Mouse (Mus musculus): ENCODE data around the gene Tmem231. TPM values are rescaled to one million over a fixed set of nuclear protein-coding genes. Genes with fewer than 3 reads are reported as not detected.

The Tmem231 gene
- 1.9 and 2.1 TPM in 2 replicates for polyA plus RNA-seq (2015; fragmentation: Nextera tagmentation; extraction: Ambion mirVana)

GRCm38 (mm10) chr8:111933348-111934076 is at the start of gene Tmem231:
TSS of gene Tmem231 (minus strand) at chr8:111933881.
- peak within 1 kb of the TSS; percentile 75 for H3K9ac ChIP-seq
- H3K27ac ChIP-seq (replicated peaks), result peak within 1 kb of the TSS; percentile 84
- no peaks in the 10 kb centered on the region for H3K9me3 ChIP-seq (replicated peaks)
- ATAC-seq (ENCODE audit: insufficient read depth), result peak; percentile 87
- 0 out of 2 replicates have a peak, but pooled peaks cover 8% of the 10 kb centered on the region for H3K27me3 ChIP-seq
- H3K36me3 ChIP-seq (replicated peaks), result no peaks in the 10 kb centered on the region
- 2% methylated on average over 53 of the region's 53 CpGs for WGBS (ENCODE audit: insufficient replicate concordance)
- peak within 1 kb of the TSS; percentile 74 for H3K4me3 ChIP-seq (replicated peaks)
- peak within 1 kb of the TSS; percentile 93 for H3K4me2 ChIP-seq
- peaks cover 59% of the 10 kb centered on the region for H3K4me1 ChIP-seq (replicated peaks)

- Histone ChIP-seq H3K9me3 (replicated peaks) (no peaks in the 10 kb centered on the region), H3K4me2 (no peak overlapping the region), H3K27ac (replicated peaks) (no peak overlapping the region), H3K36me3 (replicated peaks) (peaks cover 33% of the 10 kb centered on the region), H3K4me3 (replicated peaks) (no peak overlapping the region), H3K9ac (no peak overlapping the region), H3K4me1 (replicated peaks) (peaks cover 8% of the 10 kb centered on the region), H3K27me3 (no peaks in the 10 kb centered on the region)
- ATAC-seq (ENCODE audit: insufficient read depth), result no peak
- 69% methylated on average over 7 of the region's 7 CpGs for WGBS (ENCODE audit: insufficient replicate concordance)
Measured at GRCm38 (mm10) chr8:111982116-111982515, 48.4 kb upstream of the Tmem231 start.

- WGBS (ENCODE audit: insufficient replicate concordance), result 73% methylated on average over 10 of the region's 10 CpGs
- H3K4me2 ChIP-seq, result peak overlapping the region; percentile 36
Measured at GRCm38 (mm10) chr8:111978147-111978546, 44.5 kb upstream of the Tmem231 start.

GRCm38 (mm10) chr8:111976326-111976725 is 42.6 kb upstream of the Tmem231 start:
- H3K4me3 ChIP-seq (replicated peaks), result no peak overlapping the region
- H3K9ac ChIP-seq, result no peak overlapping the region
- H3K4me1 ChIP-seq (replicated peaks), result peaks cover 19% of the 10 kb centered on the region
- H3K36me3 ChIP-seq (replicated peaks), result peaks cover 26% of the 10 kb centered on the region
- WGBS (ENCODE audit: insufficient replicate concordance), result 66% methylated on average over 2 of the region's 2 CpGs
- H3K27me3 ChIP-seq, result no peaks in the 10 kb centered on the region
- no peak overlapping the region for H3K4me2 ChIP-seq
- H3K9me3 ChIP-seq (replicated peaks), result no peaks in the 10 kb centered on the region
- no peak for ATAC-seq (ENCODE audit: insufficient read depth)
- H3K27ac ChIP-seq (replicated peaks), result no peak overlapping the region

More at GRCm38 (mm10) chr8:111978147-111978546, 44.5 kb upstream of the Tmem231 start:
- no peaks in the 10 kb centered on the region for H3K27me3 ChIP-seq
- ATAC-seq (ENCODE audit: insufficient read depth), result 0 out of 2 replicates have a peak, but pooled peaks have one; percentile 24
- H3K4me3 ChIP-seq (replicated peaks), result no peak overlapping the region
- H3K9ac ChIP-seq, result no peak overlapping the region
- peaks cover 19% of the 10 kb centered on the region for H3K4me1 ChIP-seq (replicated peaks)
- H3K36me3 ChIP-seq (replicated peaks), result peaks cover 27% of the 10 kb centered on the region
- H3K9me3 ChIP-seq (replicated peaks), result no peaks in the 10 kb centered on the region
- peak overlapping the region; percentile 38; the same call in 1 of the 2 replicates for H3K27ac ChIP-seq (replicated peaks)

- no peak for ATAC-seq (ENCODE audit: insufficient read depth)
- Histone ChIP-seq H3K9ac (no peak overlapping the region), H3K4me3 (replicated peaks) (no peak overlapping the region), H3K36me3 (replicated peaks) (peaks cover 29% of the 10 kb centered on the region), H3K9me3 (replicated peaks) (no peaks in the 10 kb centered on the region), H3K4me1 (replicated peaks) (peaks cover 19% of the 10 kb centered on the region), H3K27ac (replicated peaks) (no peak overlapping the region), H3K27me3 (no peaks in the 10 kb centered on the region), H3K4me2 (no peak overlapping the region)
- 73% methylated on average over 2 of the region's 2 CpGs for WGBS (ENCODE audit: insufficient replicate concordance)
Measured at GRCm38 (mm10) chr8:111975706-111976105, 42.0 kb upstream of the Tmem231 start.

- no peak for ATAC-seq (ENCODE audit: insufficient read depth)
- H3K27ac ChIP-seq (replicated peaks), result no peak overlapping the region
- 87% methylated on average over 12 of the region's 12 CpGs for WGBS (ENCODE audit: insufficient replicate concordance)
- peaks cover 17% of the 10 kb centered on the region for H3K4me1 ChIP-seq (replicated peaks)
- H3K9ac ChIP-seq, result no peak overlapping the region
- no peaks in the 10 kb centered on the region for H3K9me3 ChIP-seq (replicated peaks)
- no peaks in the 10 kb centered on the region for H3K27me3 ChIP-seq
- no peak overlapping the region for H3K4me2 ChIP-seq
- peaks cover 29% of the 10 kb centered on the region for H3K36me3 ChIP-seq (replicated peaks)
- H3K4me3 ChIP-seq (replicated peaks), result no peak overlapping the region
Measured at GRCm38 (mm10) chr8:111974138-111974537, 40.5 kb upstream of the Tmem231 start.

- H3K36me3 ChIP-seq (replicated peaks), result peaks cover 16% of the 10 kb centered on the region
- H3K9ac ChIP-seq, result no peak overlapping the region
- no peak overlapping the region for H3K4me2 ChIP-seq
- ATAC-seq (ENCODE audit: insufficient read depth), result no peak
- H3K4me1 ChIP-seq (replicated peaks), result peaks cover 7% of the 10 kb centered on the region; the same call in 1 of the 2 replicates
- no peaks in the 10 kb centered on the region for H3K9me3 ChIP-seq (replicated peaks)
- no peaks in the 10 kb centered on the region for H3K27me3 ChIP-seq
- 67% methylated on average over 5 of the region's 5 CpGs for WGBS (ENCODE audit: insufficient replicate concordance)
- H3K27ac ChIP-seq (replicated peaks), result no peak overlapping the region
- no peak overlapping the region for H3K4me3 ChIP-seq (replicated peaks)
Measured at GRCm38 (mm10) chr8:111968991-111969390, 35.3 kb upstream of the Tmem231 start.

- no peaks in the 10 kb centered on the region for H3K9me3 ChIP-seq (replicated peaks)
- H3K27me3 ChIP-seq, result no peaks in the 10 kb centered on the region
- peaks cover 7% of the 10 kb centered on the region; the same call in 1 of the 2 replicates for H3K4me1 ChIP-seq (replicated peaks)
- no peak for ATAC-seq (ENCODE audit: insufficient read depth)
- H3K27ac ChIP-seq (replicated peaks), result no peak overlapping the region
- 78% methylated on average over 10 of the region's 10 CpGs for WGBS (ENCODE audit: insufficient replicate concordance)
- H3K4me2 ChIP-seq, result no peak overlapping the region
- no peak overlapping the region for H3K4me3 ChIP-seq (replicated peaks)
- H3K9ac ChIP-seq, result no peak overlapping the region
- peaks cover 11% of the 10 kb centered on the region for H3K36me3 ChIP-seq (replicated peaks)
Measured at GRCm38 (mm10) chr8:111968541-111968940, 34.9 kb upstream of the Tmem231 start.

- WGBS (ENCODE audit: insufficient replicate concordance), result 37% methylated on average over 5 of the region's 5 CpGs
- Histone ChIP-seq H3K27ac (replicated peaks) (no peak overlapping the region), H3K9ac (no peak overlapping the region)
Measured at GRCm38 (mm10) chr8:111967246-111967870, 33.7 kb upstream of the Tmem231 start.

GRCm38 (mm10) chr8:111964849-111965561 is 31.3 kb upstream of the Tmem231 start:
- H3K9ac ChIP-seq, result no peak overlapping the region
- H3K4me3 ChIP-seq (replicated peaks), result no peak overlapping the region
- ATAC-seq (ENCODE audit: insufficient read depth), result no peak
- no peak overlapping the region for H3K27ac ChIP-seq (replicated peaks)
- H3K9me3 ChIP-seq (replicated peaks), result no peaks in the 10 kb centered on the region
- no peaks in the 10 kb centered on the region for H3K27me3 ChIP-seq
- 0 out of 2 replicates have a peak, but pooled peaks cover 2% of the 10 kb centered on the region for H3K36me3 ChIP-seq (replicated peaks)
- no peak overlapping the region for H3K4me2 ChIP-seq
- WGBS (ENCODE audit: insufficient replicate concordance), result 70% methylated on average over 7 of the region's 7 CpGs
- H3K4me1 ChIP-seq (replicated peaks), result peaks cover 7% of the 10 kb centered on the region; the same call in 1 of the 2 replicates

More at GRCm38 (mm10) chr8:111967246-111967870, 33.7 kb upstream of the Tmem231 start:
- Histone ChIP-seq H3K4me3 (replicated peaks) (no peak overlapping the region), H3K27me3 (no peaks in the 10 kb centered on the region), H3K4me1 (replicated peaks) (peaks cover 7% of the 10 kb centered on the region; the same call in 1 of the 2 replicates), H3K9me3 (replicated peaks) (no peaks in the 10 kb centered on the region), H3K4me2 (no peak overlapping the region), H3K36me3 (replicated peaks) (peaks cover 6% of the 10 kb centered on the region; the same call in 1 of the 2 replicates)
- peak; percentile 56; the same call in 1 of the 2 replicates for ATAC-seq (ENCODE audit: insufficient read depth)
